In genomic region chr14:29015896-29016295, GRCm38 (mm10) we compare ENCODE assay signal across 10 mouse cellular contexts. TPM values are rescaled to one million over a fixed set of nuclear protein-coding genes. Genes with fewer than 3 reads are reported as not detected.
DNase-seq lines count a peak whose midpoint lies in the region; ATAC-seq lines count a peak whose summit lies in the region.
"Had no signal": no experiment of that assay in that cellular context is flagged by ENCODE, and none has a peak within 500 bp of the region (broad histone marks: within the 10 kb centered on the region; RNA-seq: fewer than 3 reads in every experiment).

No protein-coding gene starts in this region.

- H3K4me3 ChIP-seq in hindbrain, embryonic 14.5 days (replicated peaks; ENCODE audit: low read length) = no peak overlapping the region
- H3K4me3 ChIP-seq in midbrain, embryonic 12.5 days = no peak overlapping the region

- H3K4me1 ChIP-seq in hindbrain, embryonic 14.5 days (replicated peaks; ENCODE audit: control insufficient read depth, insufficient read depth, low read length) = peaks cover 7% of the 10 kb centered on the region; the same call in 1 of the 2 replicates
- peaks cover 22% of the 10 kb centered on the region; the same call in 1 of the 2 replicates for H3K4me1 ChIP-seq in midbrain, embryonic 12.5 days

- H3K36me3 ChIP-seq in hindbrain, embryonic 14.5 days (replicated peaks; ENCODE audit: control insufficient read depth, insufficient read depth) = no peaks in the 10 kb centered on the region
- H3K36me3 ChIP-seq in midbrain, embryonic 12.5 days = no peaks in the 10 kb centered on the region

- peak; percentile 68; the same call in 1 of the 2 replicates for ATAC-seq in hindbrain, embryonic 14.5 days (ENCODE audit: low FRiP score)
- ATAC-seq in midbrain, embryonic 12.5 days (ENCODE audit: low FRiP score, low read depth) = peak; percentile 81

- H3K4me2 ChIP-seq in hindbrain, embryonic 14.5 days (replicated peaks) = no peak overlapping the region
- H3K4me2 ChIP-seq in midbrain, embryonic 12.5 days (replicated peaks) = no peak overlapping the region

- no peaks in the 10 kb centered on the region for H3K27me3 ChIP-seq in hindbrain, embryonic 14.5 days (ENCODE audit: control insufficient read depth, insufficient read depth, low read length)
- no peaks in the 10 kb centered on the region for H3K27me3 ChIP-seq in midbrain, embryonic 12.5 days

- WGBS in hindbrain, embryonic 14.5 days = 12% methylated on average over 5 of the region's 5 CpGs
- WGBS in midbrain, embryonic 12.5 days = 12% methylated on average over 5 of the region's 5 CpGs

- H3K9me3 ChIP-seq in hindbrain, embryonic 14.5 days (ENCODE audit: control insufficient read depth, low read length) = no peaks in the 10 kb centered on the region
- no peaks in the 10 kb centered on the region for H3K9me3 ChIP-seq in midbrain, embryonic 12.5 days

- H3K27ac ChIP-seq in hindbrain, embryonic 14.5 days = 0 out of 2 replicates have a peak overlapping the region, but pooled peaks have one; percentile 11
- peak overlapping the region; percentile 46 for H3K27ac ChIP-seq in midbrain, embryonic 12.5 days (replicated peaks)

- no peak overlapping the region for H3K9ac ChIP-seq in hindbrain, embryonic 14.5 days
- no peak overlapping the region for H3K9ac ChIP-seq in midbrain, embryonic 12.5 days (replicated peaks)

- peak; percentile 88 for DNase-seq in heart, adult 11 months
- DNase-seq in heart, postnatal 4 days = no peak
- DNase-seq in brain, embryonic 18.5 days (ENCODE audit: low read depth, low spot score) = peak; percentile 28
- DNase-seq in hindbrain, embryonic 14.5 days (ENCODE audit: low spot score) = peak; percentile 75
- no peak for DNase-seq in adrenal gland, postnatal 25 days
- DNase-seq in urinary bladder, postnatal 10 days (ENCODE audit: low spot score) = no peak
- no peak for DNase-seq in gastrocnemius, postnatal 10 days
- DNase-seq: lung, adult 2 months had no signal

RNA-seq across cellular contexts. Expression of gene Lrtm1, which starts 2.1 kb away (rescaled TPM):
- total RNA-seq in heart, postnatal 4 days (2021) = 10 to 100 TPM; 57.1 to 61.9 TPM
- polyA plus RNA-seq in hindbrain, embryonic 14.5 days (2014; fragmentation: Nextera tagmentation; extraction: Ambion mirVana) = 0.12 and 0.70 TPM in 2 replicates
- polyA plus RNA-seq in midbrain, embryonic 12.5 days (2016; fragmentation: Nextera tagmentation; extraction: Ambion mirVana) = 0.79 and 1.1 TPM in 2 replicates
- 0.09 and 0.48 TPM in 2 replicates for total RNA-seq in adrenal gland, postnatal 25 days (2021)
- total RNA-seq in gastrocnemius, postnatal 10 days (2021) = 10 to 100 TPM; 36.0 to 39.1 TPM
- total RNA-seq: adrenal gland, postnatal 36 days had no signal

Comparison
In these comparisons a context has a peak if more than half of its experiments do, and no peak if none do; other contexts are left out.
1. DNase-seq: peak in heart, adult 11 months (single experiment), brain, embryonic 18.5 days (single experiment) and hindbrain, embryonic 14.5 days (single experiment); none in heart, postnatal 4 days (single experiment), adrenal gland, postnatal 25 days (single experiment), urinary bladder, postnatal 10 days (single experiment) and gastrocnemius, postnatal 10 days (single experiment).
2. RNA of gene Lrtm1, which starts 2.1 kb away (total RNA-seq): 57.1 to 61.9 TPM in heart, postnatal 4 days and 36.0 to 39.1 TPM in gastrocnemius, postnatal 10 days; 0.09 to 0.48 TPM in adrenal gland, postnatal 25 days; every median in the first group is over 10 times any median in the second.